Mouse (Mus musculus): ENCODE data around the gene Ap1m1. TPM values are rescaled to one million over a fixed set of nuclear protein-coding genes. Genes with fewer than 3 reads are reported as not detected.

The Ap1m1 gene
- polyA plus RNA-seq, 1 experiment from 2014 or later = 252 TPM

DNA sequence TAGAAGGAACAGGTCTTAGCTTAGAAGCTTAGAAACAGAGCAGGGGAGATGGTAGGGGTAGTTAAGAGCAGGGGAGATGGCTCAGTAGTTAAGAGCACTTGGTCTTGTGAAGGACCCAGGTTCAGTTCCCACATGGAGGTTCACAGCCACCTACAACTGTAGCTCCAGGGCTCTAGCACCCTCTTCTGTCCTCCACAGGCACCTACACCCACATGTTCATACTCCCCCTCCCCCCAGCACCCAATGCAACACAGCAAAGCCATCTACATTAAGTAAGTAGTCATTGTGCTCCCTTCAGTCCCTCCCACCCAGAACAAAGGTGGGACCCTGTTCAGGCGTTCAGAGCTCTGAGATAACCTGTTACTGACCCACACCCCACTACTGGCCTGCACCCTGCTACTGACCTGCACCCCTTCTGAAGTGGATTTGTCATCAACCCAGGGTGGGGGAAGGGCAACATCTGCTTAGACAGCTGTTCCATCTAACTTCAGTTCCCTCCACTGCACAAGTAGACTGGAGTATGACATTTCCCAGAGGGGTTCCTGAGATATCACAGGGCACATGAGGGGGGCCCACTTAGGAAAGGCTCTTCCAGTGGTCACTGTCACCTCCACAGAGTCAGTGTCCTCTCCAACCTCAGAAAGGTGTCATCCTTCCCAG lies 33.4 kb downstream of the Ap1m1 start:
- Histone ChIP-seq H3K36me3 (no peaks in the 10 kb centered on the region), H3K4me3 (no peak overlapping the region), H3K27me3 (no peaks in the 10 kb centered on the region), H3K4me1 (no peaks in the 10 kb centered on the region), H3K9ac (replicated peaks) (no peak overlapping the region), H3K9me3 (no peaks in the 10 kb centered on the region), H3K4me2 (replicated peaks) (no peak overlapping the region), H3K27ac (replicated peaks) (no peak overlapping the region)
- no peak for ATAC-seq (replicated peaks)
- WGBS = 48% methylated on average over 1 of the region's 1 CpGs

GRCm38 (mm10) chr8:72273807-72274206 lies 34.0 kb downstream of the Ap1m1 start:
- WGBS = 80% methylated on average over 5 of the region's 5 CpGs
- Histone ChIP-seq H3K27ac (replicated peaks) (no peak overlapping the region), H3K4me1 (no peaks in the 10 kb centered on the region), H3K4me3 (no peak overlapping the region), H3K9ac (replicated peaks) (no peak overlapping the region), H3K36me3 (no peaks in the 10 kb centered on the region), H3K9me3 (no peaks in the 10 kb centered on the region), H3K27me3 (no peaks in the 10 kb centered on the region), H3K4me2 (replicated peaks) (no peak overlapping the region)
- no peak for ATAC-seq (replicated peaks)

- no peak overlapping the region for H3K9ac ChIP-seq (replicated peaks)
- WGBS = 81% methylated on average over 3 of the region's 3 CpGs
- no peak overlapping the region for H3K27ac ChIP-seq (replicated peaks)
- no peaks in the 10 kb centered on the region for H3K4me1 ChIP-seq
- H3K4me3 ChIP-seq = no peak overlapping the region
- H3K36me3 ChIP-seq = no peaks in the 10 kb centered on the region
- ATAC-seq (replicated peaks) = no peak
- H3K4me2 ChIP-seq (replicated peaks) = no peak overlapping the region
- no peaks in the 10 kb centered on the region for H3K27me3 ChIP-seq
- H3K9me3 ChIP-seq = no peaks in the 10 kb centered on the region
Measured at GRCm38 (mm10) chr8:72277244-72277643, 37.4 kb downstream of the Ap1m1 start.

GRCm38 (mm10) chr8:72279151-72279550 lies 39.3 kb downstream of the Ap1m1 start:
- Histone ChIP-seq H3K4me2 (replicated peaks) (no peak overlapping the region), H3K4me3 (no peak overlapping the region), H3K9me3 (no peaks in the 10 kb centered on the region), H3K27me3 (no peaks in the 10 kb centered on the region), H3K4me1 (no peaks in the 10 kb centered on the region), H3K9ac (replicated peaks) (no peak overlapping the region), H3K36me3 (no peaks in the 10 kb centered on the region), H3K27ac (replicated peaks) (no peak overlapping the region)
- 86% methylated on average over 7 of the region's 7 CpGs for WGBS
- no peak for ATAC-seq (replicated peaks)

DNA sequence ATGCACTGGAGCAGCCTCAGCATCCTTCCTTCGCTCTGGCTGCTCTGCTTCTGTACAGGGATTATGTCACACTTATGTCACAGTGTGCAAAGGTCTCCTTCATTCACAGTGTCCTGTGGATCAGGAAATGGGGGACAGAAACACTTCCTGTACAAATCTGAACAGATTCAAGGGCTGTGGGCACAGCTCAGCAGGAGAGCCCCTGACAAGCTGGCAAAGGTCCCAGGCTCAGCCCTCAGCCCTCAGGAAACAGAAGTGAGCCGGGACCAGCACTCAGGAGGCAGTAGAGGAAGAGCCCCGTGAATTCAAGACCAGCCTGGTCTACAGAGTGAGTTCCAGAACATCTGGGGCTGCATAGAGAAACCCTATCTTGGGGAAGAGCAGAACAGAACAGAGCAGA lies 41.8 kb downstream of the Ap1m1 start:
- no peak overlapping the region for H3K27ac ChIP-seq (replicated peaks)
- no peak overlapping the region for H3K4me2 ChIP-seq (replicated peaks)
- no peak overlapping the region for H3K9ac ChIP-seq (replicated peaks)
- no peaks in the 10 kb centered on the region for H3K4me1 ChIP-seq
- ATAC-seq (replicated peaks) = no peak
- H3K36me3 ChIP-seq = no peaks in the 10 kb centered on the region
- no peaks in the 10 kb centered on the region for H3K27me3 ChIP-seq
- WGBS = 28% methylated on average over 3 of the region's 3 CpGs
- no peaks in the 10 kb centered on the region for H3K9me3 ChIP-seq
- no peak overlapping the region for H3K4me3 ChIP-seq

GRCm38 (mm10) chr8:72285285-72285684 lies 45.5 kb downstream of the Ap1m1 start:
- no peak overlapping the region for H3K27ac ChIP-seq (replicated peaks)

GRCm38 (mm10) chr8:72289051-72289450 lies 49.2 kb downstream of the Ap1m1 start:
- Histone ChIP-seq H3K9ac (replicated peaks) (no peak overlapping the region), H3K4me2 (replicated peaks) (no peak overlapping the region), H3K27ac (replicated peaks) (no peak overlapping the region), H3K36me3 (no peaks in the 10 kb centered on the region), H3K9me3 (no peaks in the 10 kb centered on the region), H3K4me3 (no peak overlapping the region), H3K4me1 (no peaks in the 10 kb centered on the region), H3K27me3 (no peaks in the 10 kb centered on the region)
- ATAC-seq (replicated peaks) = no peak

More at GRCm38 (mm10) chr8:72285285-72285684, 45.5 kb downstream of the Ap1m1 start:
- H3K4me3 ChIP-seq = no peak overlapping the region
- H3K27me3 ChIP-seq = no peaks in the 10 kb centered on the region
- no peak overlapping the region for H3K4me2 ChIP-seq (replicated peaks)
- H3K9me3 ChIP-seq = no peaks in the 10 kb centered on the region
- no peak for ATAC-seq (replicated peaks)
- no peaks in the 10 kb centered on the region for H3K36me3 ChIP-seq
- H3K9ac ChIP-seq (replicated peaks) = no peak overlapping the region
- WGBS = 70% methylated on average over 4 of the region's 4 CpGs
- no peaks in the 10 kb centered on the region for H3K4me1 ChIP-seq

DNA sequence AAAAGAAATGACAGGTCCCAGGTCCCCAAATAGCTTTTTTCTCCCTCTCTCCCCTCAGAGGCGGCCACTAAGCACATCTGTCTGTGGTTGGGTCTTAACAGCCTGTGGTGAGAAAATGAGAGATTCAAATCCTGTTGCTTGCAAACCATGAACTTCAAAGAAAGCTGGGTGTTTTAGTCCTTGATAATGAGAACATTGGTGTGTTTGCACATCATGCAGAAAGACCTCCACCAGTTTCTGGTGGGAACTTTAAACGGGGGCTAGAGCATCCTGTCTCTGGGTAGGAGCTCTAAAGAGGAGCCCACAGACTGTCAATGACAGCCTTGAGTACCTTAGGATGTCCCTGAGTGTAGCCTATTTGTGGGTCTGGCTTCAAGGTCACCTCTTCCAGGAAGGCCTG lies 51.3 kb downstream of the Ap1m1 start:
- Histone ChIP-seq H3K36me3 (no peaks in the 10 kb centered on the region), H3K4me2 (replicated peaks) (no peak overlapping the region), H3K9me3 (no peaks in the 10 kb centered on the region), H3K27ac (replicated peaks) (no peak overlapping the region), H3K9ac (replicated peaks) (no peak overlapping the region), H3K27me3 (no peaks in the 10 kb centered on the region), H3K4me3 (no peak overlapping the region), H3K4me1 (peaks cover 5% of the 10 kb centered on the region)
- WGBS = 79% methylated on average over 2 of the region's 2 CpGs
- no peak for ATAC-seq (replicated peaks)

GRCm38 (mm10) chr8:72293309-72293708 lies 53.5 kb downstream of the Ap1m1 start:
- H3K4me3 ChIP-seq = no peak overlapping the region
- H3K9ac ChIP-seq (replicated peaks) = no peak overlapping the region
- no peaks in the 10 kb centered on the region for H3K27me3 ChIP-seq
- no peaks in the 10 kb centered on the region for H3K9me3 ChIP-seq
- H3K4me2 ChIP-seq (replicated peaks) = no peak overlapping the region
- peaks cover 6% of the 10 kb centered on the region for H3K4me1 ChIP-seq
- no peak overlapping the region for H3K27ac ChIP-seq (replicated peaks)
- ATAC-seq (replicated peaks) = no peak
- no peaks in the 10 kb centered on the region for H3K36me3 ChIP-seq

DNA sequence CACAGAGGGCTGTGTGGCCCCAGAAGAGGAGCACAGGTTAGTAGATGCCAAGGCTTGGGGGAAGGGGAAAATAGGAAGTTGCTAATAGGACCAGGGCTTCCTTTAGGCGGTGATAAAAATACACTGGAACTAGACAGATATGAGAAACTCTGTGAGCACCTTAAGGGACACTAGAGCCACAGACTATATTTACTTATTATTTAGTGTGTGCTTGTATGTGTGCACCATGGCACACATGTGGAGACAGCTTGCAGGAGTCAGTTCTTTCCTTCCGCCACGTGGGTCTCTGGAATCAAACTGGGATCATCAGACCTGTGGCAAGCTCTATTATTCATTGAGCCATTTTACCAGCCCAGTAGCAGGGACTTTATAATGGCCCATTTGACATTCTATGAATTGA lies 55.3 kb downstream of the Ap1m1 start:
- H3K9ac ChIP-seq (replicated peaks) = no peak overlapping the region
- H3K4me1 ChIP-seq = peaks cover 6% of the 10 kb centered on the region
- 68% methylated on average over 3 of the region's 3 CpGs for WGBS
- no peak for ATAC-seq (replicated peaks)
- no peaks in the 10 kb centered on the region for H3K9me3 ChIP-seq
- no peaks in the 10 kb centered on the region for H3K27me3 ChIP-seq
- H3K36me3 ChIP-seq = no peaks in the 10 kb centered on the region
- H3K27ac ChIP-seq (replicated peaks) = 0 out of 2 replicates have a peak overlapping the region, but pooled peaks have one; percentile 58
- no peak overlapping the region for H3K4me3 ChIP-seq
- no peak overlapping the region for H3K4me2 ChIP-seq (replicated peaks)

DNA sequence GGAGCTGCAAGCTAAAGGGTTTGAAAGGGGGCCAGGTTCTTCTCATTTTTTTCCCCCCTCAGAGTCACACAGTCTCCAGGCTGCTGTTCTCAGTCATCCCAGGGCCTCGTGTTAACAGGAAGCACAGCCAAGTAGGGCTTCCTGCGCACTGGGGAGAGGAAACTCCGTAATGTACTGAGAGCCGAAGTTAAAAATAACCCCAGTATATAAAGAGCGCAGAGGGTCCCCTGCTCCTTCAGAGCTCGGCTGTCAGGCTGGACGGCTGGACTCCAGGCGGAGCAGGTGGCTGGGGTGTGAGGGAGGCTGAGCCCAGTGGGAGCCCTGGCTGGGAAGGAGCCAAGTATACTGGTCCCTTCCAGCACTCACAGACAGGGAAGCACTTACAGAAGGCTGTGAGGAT lies 55.9 kb downstream of the Ap1m1 start:
- no peaks in the 10 kb centered on the region for H3K27me3 ChIP-seq
- peak overlapping the region; percentile 58 for H3K27ac ChIP-seq (replicated peaks)
- no peaks in the 10 kb centered on the region for H3K36me3 ChIP-seq
- H3K4me3 ChIP-seq = no peak overlapping the region
- H3K4me1 ChIP-seq = peaks cover 6% of the 10 kb centered on the region
- H3K4me2 ChIP-seq (replicated peaks) = 0 out of 2 replicates have a peak overlapping the region, but pooled peaks have one; percentile 4
- WGBS = 52% methylated on average over 8 of the region's 8 CpGs
- H3K9ac ChIP-seq (replicated peaks) = no peak overlapping the region
- peak; percentile 77 for ATAC-seq (replicated peaks)
- no peaks in the 10 kb centered on the region for H3K9me3 ChIP-seq

DNA sequence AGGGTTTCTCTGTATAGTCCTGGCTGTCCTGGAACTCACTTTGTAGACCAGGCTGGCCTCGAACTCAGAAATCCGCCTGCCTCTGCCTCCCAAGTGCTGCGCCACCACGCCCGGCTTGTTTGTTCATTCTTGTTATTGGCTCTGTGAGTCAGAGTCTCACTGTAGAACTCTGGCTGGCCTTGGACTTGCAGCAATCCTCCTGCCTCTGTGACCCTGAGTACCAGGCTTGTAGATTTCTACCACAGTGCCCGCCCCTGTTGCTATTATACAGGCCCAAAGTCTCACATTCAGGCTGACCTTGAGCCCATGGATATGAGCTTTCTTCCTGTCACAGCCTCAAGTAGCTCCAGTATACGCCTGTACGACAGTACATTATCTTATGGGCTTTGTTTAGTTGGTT lies 56.7 kb downstream of the Ap1m1 start:
- Histone ChIP-seq H3K27me3 (no peaks in the 10 kb centered on the region), H3K4me2 (replicated peaks) (no peak overlapping the region), H3K4me1 (peaks cover 6% of the 10 kb centered on the region), H3K27ac (replicated peaks) (no peak overlapping the region), H3K9ac (replicated peaks) (no peak overlapping the region), H3K36me3 (no peaks in the 10 kb centered on the region), H3K9me3 (no peaks in the 10 kb centered on the region), H3K4me3 (no peak overlapping the region)
- ATAC-seq (replicated peaks) = no peak
- whole genome bisulfite sequencing = 93% methylated on average over 8 of the region's 8 CpGs

- WGBS = 89% methylated on average over 1 of the region's 1 CpGs
- Histone ChIP-seq H3K9ac (replicated peaks) (no peak overlapping the region), H3K9me3 (no peaks in the 10 kb centered on the region), H3K4me2 (replicated peaks) (no peak overlapping the region), H3K4me1 (peaks cover 6% of the 10 kb centered on the region), H3K4me3 (no peak overlapping the region), H3K27me3 (no peaks in the 10 kb centered on the region), H3K27ac (replicated peaks) (no peak overlapping the region), H3K36me3 (no peaks in the 10 kb centered on the region)
- ATAC-seq (replicated peaks) = no peak
Measured at GRCm38 (mm10) chr8:72298928-72299327, 59.1 kb downstream of the Ap1m1 start.

All from forebrain, embryonic 15.5 days (tissue).